Mouse (Mus musculus): ENCODE measurements around the gene Eid1.

DNA sequence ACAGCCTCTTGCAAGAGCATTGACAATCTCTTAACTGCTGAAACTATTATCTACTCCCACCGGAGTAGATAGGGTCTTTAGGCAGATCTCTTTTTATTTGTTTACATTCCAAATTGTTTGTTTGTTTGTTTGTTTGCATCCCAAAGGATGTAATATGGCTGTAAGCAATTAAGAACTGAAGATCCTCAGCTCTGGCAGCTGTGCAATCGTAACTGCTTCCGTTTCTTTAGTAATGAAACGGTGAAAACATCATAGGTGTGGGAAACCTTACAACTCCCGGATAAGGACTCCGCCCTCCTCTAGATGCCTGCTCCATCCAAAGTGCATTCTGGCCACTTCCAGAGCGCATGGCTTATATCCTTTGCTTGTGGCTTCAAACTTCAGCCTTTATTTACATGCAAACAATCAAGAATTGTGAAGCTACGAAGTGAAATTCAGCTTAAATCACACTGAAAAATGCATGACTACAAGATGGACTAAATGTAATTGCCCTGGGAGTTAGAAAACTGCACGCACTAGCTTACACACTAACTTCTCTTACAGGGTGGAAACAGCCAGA lies 48.7 kb upstream of the Eid1 start:
- TF ChIP-seq CTCF (IDR thresholded peaks at IDR 0.05): no peak
- no peak for TF ChIP-seq EP300 (IDR thresholded peaks at IDR 0.05)

Measured in lung, postnatal 0 days (tissue).